Mouse (Mus musculus): Measurements from ENCODE around the gene Churc1.
"Not testable (repeated sequence)": the region's sequence is repeated elsewhere in the genome, so short reads cannot be mapped to it uniquely, and the experiment has no call there.

Churc1 gene

DNA sequence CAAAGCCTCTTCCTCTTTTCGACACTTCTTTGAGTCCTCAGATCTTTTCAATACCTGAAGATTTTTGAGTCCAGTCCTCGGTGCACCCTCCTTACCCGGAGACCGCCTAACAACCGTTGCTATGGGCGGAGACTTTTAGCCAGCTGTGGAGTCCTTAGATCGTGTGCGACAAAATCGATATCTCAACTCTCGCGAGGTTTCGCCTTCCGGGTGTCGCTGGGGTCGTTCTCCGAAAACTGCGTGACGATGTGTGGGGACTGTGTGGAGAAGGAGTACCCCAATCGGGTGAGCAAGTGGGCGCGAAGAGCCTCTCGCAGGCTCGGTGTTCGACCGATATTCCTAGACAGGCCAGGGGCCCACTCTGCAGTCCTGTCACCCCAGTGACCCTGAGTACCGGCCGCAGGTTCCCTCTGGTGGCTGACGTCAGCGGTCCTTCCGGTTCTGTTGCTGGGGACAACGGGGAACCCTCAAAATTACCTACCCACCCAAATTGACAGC lies at the start of gene Churc1, which contains the start of gene Fntb:
TSS of gene Churc1 (plus strand) at position 185 of the 498 bp plus-strand sequence.
TSS of gene Fntb (plus strand) at position 236 of the 498 bp plus-strand sequence.
- peak; percentile 82 for DNase-seq

GRCm38 (mm10) chr12:76718384-76718783 lies 47.0 kb upstream of the Churc1 start:
- no peak for DNase-seq

- no peak for DNase-seq
These were observed 44.8 kb upstream of the Churc1 start for GRCm38 (mm10) chr12:76720572-76720971.

GRCm38 (mm10) chr12:76722026-76722425 lies 43.3 kb upstream of the Churc1 start:
- no peak for DNase-seq

DNA sequence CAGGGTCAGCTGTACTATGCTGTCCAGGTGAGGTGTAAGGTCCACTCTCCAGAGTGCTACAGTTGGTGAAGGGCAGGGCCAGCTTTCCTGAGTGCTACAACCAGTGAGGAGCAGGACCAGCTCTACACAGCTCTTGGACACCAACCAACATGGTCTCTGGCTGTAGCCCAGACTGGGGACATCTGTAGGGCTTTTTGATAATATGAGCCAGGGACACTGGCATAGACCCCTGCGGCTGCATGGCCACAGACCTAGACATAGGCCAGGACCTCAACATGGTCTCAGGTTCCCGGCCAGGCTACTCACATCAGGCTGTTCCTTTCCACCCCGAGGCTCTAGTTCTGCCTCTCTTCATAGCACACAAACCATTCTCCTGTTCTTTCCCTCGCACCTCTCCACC lies 37.4 kb upstream of the Churc1 start:
- DNase-seq = no peak

DNA sequence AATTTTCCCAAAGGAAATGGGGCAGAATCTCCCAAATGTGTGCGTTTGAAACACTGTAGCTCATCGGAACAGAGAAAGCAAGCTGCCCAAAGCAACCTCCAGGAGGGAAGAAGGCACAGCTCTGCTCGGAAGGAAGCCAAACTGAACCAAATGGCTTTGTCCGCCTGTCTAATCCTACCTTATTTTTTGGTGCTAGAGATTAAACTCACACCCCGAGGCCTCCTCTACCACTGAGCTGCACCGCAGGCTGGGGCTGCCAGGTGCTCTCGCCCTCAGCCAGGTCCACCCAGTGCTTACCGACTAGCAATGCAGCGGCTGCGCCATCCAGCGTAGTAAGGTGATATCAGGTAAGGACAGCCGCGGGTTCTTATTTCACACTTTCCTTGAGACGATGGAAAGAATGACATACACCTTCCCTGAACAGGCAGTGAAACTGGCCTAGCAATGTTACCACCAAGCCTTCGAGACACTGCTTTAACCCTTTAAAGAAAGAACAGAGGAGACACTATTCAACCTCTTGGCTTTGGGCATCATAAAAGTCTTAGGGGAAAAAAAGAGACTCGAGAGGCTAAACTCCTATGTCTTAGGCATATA lies 14.4 kb upstream of the Churc1 start:
- DNase-seq = peak; percentile 47

- DNase-seq = peak; percentile 69
These were observed 12.6 kb upstream of the Churc1 start for GRCm38 (mm10) chr12:76752652-76753318.

DNA sequence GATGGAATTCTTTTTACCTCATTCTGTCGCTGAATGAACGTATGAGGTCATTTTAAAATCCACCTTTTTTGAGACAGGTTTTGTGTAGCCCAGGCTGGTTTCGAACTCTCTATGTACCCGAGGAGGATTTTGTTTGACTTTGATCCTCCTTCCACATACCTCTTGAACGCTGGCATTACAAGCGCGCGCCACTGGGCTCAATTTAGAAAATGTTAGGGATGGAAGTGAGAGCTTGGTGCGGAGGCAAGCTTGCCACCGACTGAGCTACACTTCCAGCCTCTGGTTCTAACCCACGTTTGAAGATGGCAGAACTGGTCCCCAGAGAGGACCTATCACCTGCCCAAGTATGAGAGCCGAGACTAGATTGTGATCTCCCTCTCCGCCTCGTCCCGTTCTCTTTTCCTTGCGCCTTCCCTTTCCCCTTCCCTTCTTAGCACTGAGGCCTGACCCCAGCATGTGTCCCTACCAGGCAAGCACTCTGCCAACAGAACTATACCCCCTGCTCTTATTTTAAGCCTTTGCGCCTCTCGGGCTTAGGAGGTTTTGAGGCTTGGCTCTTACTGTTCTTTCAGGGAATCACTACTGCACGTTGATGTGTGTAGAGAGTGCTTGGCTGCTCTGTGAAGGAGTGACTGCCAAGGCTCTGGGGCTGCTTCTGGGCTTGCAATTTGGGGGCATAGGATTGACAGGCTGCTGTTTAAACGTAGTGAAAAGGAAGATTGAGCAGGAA lies 728 bp downstream of the Churc1 start:
- DNase-seq = no peak

DNA sequence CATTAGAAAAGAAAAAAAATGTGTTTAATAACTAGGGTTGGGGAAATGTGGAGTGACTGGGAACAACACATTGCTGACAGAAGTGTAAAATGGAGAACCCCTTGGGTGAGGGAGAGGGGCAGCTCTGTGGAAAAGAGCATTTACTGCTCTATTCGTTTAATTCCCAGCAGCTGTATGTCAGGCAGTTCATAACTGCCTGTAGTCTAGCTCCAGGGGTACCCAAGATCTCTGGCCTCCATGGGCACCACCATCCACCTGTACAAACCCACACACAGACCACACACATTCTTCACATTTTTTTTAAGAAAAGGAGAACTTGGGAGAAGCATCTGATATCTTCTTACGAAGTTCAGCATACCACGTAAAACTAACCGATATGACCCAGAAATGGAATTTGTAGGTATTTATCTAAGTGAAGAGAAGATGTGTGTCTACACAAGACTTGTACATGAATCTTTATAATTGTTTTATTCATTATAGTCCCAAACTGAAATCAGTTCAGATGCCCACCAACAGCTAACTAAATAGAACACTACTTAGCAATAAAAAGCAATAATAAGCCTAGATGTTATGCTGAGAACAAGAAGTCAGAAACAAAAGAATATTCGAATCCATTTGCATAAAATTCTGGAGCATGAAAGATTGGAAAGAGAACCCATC lies 5.6 kb downstream of the Churc1 start:
- no peak for DNase-seq

DNA sequence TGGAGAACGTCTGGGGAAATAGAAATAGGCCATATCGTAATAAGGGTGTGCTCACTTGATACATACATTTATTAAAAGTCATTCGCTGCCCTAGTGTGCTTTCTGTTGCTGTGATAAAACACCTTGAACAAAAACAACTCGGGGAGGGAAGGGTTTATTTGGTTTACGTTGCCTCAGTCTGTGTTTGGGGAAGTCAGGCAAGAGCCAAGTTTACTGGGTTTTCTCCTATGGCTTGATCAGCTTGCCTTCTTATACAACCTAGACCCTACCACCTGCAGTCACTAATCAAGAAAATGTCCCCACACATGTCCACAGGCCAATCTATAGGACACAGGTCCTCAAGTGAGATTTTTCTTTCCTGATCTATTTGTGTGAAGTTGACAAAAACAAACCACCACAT lies 6.2 kb downstream of the Churc1 start:
- DNase-seq = no peak

- no peak for DNase-seq
These were observed 9.3 kb downstream of the Churc1 start for GRCm38 (mm10) chr12:76774652-76775051.

- no peak for DNase-seq
These were observed 9.8 kb downstream of the Churc1 start for GRCm38 (mm10) chr12:76775132-76775531.

DNA sequence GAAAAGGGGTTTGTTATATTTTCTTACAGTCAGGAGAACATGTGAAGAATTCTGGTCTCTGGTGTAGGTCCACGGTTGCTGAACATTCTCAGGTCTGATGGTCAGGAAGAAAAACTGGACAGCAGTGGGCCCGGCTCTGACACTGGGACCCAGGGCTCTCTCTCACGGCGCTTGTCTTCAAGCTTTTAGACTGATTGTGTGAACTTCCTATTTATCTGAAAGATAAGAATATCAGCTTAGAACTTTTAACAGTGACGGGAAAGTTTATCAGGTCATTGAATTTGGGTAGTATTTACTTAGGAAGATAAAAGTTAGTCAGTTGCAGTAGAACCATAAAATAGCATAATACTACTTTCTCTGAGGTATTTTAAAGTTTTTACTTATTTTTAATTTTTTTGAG lies 11.6 kb downstream of the Churc1 start:
- no peak for DNase-seq

DNA sequence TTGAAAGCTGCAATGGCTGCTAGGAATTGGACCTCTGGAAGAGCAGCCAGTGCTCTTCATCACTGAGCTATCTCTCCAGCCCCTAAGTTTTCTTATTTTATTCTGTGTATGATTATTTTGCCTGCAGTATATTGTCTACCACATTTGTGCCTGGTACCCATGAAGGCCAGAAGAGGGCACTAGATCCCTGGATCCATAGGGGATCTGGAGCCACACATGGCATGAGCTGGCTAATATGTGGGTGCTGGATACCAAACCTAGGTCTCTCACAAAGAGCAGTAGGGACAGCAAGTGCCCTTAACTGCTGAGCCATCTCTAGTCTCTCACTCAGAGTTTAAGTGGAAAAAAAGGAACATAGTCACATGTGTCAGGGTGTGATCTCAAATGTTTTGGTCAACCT lies 12.5 kb downstream of the Churc1 start:
- DNase-seq = no peak

DNA sequence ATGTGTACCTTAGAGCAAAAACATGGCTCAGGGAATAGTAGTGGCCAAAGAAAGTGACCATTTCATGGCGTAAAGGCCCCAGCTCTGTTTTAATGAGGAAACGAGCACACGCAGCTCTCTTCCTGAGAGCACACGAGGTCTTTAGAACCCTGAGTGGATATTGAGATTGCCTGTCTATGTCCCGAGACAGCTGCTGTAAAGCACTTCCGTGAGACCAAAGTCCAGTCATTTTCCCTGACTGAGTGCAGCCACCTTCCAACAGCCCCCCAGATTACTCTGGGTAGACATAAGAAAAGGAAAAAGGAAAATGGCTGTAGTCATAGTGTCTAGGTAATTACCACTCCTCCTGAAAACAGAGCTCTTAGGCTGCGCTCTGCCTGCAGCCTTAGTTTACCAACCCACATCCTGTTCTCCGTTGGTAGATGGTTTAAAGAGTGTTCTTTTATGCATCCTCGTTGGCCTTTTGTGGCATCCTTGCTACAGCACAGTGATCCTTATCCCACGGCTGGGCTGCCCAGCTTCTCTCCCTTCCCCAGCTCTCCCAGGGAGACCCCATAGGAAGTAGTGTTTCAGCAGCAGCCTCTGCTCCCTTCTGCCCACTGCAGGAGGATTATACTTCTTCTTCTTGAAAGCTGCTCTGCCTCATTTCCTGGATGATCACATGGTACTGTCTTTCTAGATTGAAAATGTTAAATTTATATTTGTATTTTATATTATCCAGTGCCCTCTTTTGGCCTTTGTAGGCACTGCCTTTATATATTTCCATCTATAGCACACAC lies 13.2 kb downstream of the Churc1 start:
- no peak for DNase-seq

DNA sequence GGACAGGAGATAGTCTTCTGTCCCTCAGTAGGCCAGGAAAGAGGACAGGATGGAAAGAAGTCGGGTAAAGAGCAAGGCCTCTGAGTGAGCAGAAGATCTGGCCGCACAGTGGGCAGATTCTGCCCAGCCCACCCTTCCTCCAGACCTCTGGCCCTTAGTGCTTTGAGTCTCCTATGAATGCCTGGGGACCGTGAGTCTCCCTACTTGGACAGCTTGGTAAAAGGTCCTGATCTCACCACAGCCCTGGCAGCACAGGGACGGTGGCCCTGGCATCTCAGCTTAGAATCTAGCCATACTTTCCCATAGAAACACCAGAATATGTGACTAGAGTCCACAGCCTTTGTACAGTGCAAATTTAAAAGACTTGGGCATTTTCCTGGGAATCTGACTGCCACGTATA lies 14.6 kb downstream of the Churc1 start:
- no peak for DNase-seq

DNA sequence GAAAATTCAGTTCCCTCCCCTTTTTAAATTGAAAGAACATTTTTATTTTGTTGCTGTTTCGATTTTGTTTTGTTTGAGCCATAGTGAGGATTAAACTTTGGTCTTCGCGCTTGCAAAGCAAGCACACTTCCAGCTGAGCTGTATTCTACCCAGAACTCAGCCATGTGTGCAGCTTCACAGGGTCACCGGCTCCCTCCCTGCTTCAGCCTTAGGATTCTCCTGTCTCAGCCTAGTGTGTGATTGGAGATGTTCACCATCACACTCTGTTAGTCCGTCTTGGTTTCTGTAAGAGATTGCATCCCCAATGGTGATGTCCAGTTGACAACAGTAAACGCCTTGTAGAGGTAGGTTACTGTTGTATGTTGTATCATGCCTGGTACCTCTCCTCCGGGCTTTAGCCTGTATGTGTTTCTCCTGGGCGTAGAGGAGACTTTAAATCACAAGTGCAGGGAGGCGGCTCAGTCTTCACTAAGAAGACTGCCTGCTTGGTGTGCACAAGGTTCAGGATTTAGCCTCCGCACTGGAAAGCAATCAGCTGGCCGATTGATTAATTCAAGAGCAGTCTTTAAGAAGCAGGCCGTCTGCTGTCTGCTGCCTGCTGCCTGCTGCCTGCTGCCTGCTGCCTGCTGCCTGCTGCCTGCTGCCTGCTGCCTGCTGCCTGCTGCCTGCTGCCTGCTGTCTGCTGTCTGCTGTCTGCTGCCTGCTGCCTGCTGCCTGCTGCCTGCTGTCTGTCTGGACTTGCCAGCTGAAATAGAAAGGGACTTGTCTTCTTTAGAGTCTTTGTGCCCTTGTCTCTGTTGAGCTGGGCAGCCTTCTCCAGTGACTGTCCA lies 15.5 kb downstream of the Churc1 start:
- no peak for DNase-seq

GRCm38 (mm10) chr12:76784056-76784619 lies 18.8 kb downstream of the Churc1 start:
- DNase-seq = no peak

DNA sequence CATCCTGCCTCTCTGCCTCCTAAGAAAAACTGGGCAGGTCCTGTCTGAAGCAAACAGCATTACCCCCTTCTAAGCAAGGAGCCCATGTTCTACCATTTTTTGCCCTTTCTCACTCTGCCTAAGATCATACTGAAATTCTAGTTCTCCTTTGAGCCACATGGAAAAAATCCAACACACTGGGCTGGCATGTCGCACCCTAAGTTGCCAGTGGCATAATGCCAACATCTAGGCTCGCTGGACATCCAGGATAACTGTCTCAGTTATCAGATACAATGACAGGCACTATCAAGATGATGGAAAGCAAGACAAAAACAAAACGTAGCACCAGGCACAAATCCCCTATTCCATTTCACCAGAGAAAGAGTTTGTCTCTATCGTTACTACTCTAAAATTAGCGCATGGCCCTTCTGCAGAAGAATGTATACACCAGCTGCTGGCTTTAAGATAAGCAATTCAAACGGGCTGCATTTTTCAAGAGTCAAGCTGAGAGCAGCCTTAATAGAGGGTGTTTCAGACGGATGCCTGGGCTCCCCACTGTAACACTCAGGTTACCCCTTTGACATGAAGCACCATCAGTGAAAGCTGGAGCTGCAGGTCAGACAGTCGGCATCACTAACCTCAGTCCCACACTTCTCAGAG lies 25.2 kb downstream of the Churc1 start:
- DNase-seq = no peak

DNA sequence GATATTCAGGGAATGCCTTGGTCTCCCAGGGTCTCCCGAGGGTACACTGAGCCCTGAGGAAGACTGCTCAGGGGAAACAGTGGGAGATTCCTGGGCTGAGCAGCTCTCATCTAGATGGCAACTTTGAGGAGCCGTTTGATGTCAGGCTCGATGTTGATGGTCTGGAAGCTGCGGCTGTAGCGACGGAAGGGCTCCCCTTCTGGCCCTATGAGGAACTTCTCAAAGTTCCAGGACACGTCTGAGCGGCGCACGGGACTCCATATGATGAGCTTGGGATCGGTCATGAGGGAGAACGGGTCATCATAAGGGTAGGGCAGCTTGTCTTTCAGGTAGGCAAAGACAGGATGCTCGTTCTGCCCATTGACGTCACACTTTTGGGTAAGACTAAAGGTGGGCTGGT lies 27.2 kb downstream of the Churc1 start:
- not testable (repeated sequence) for DNase-seq

GRCm38 (mm10) chr12:76795350-76795749 lies 30.0 kb downstream of the Churc1 start, which contains the start of gene Gpx2:
Gpx2 (minus strand) TSS chr12:76795554.
- no peak for DNase-seq
